Mouse (Mus musculus) myocyte (in vitro differentiated cells): ENCODE measurements at regions not wholly inside any gene's neighbourhood (a gene's known extent, or its start where the extent isn't known, plus 50 kb on each side); places are given as distances from the start of the nearest gene placed in this dataset.

Source experiments
- H3K27me3 ChIP-seq: one replicate; pipeline ENCODE4 v1.6.1; 2011; ENCODE audit not compliant: control insufficient read depth, insufficient read depth, insufficient read length
- H3K36me3 ChIP-seq: one replicate; pipeline ENCODE4 v1.6.1; 2011; ENCODE audit not compliant: control insufficient read depth, insufficient read depth
- H3K4me2 ChIP-seq: one replicate; pipeline ENCODE4 v1.6.1; 2011; ENCODE audit warnings: low read depth, control low read depth
- H3K4me3 ChIP-seq: one replicate; pipeline ENCODE4 v1.5.1; 2011; ENCODE audit warnings: mild to moderate bottlenecking, control low read depth, moderate library complexity
- H3K79me2 ChIP-seq: one replicate; pipeline ENCODE4 v1.6.1; 2011; ENCODE audit not compliant: control insufficient read depth, insufficient read depth
- H3ac ChIP-seq: one replicate; pipeline ENCODE4 v1.6.1; 2011; ENCODE audit not compliant: control insufficient read depth, insufficient read length
- CEBPB ChIP-seq: IDR thresholded peaks from 2 replicates; pipeline ENCODE4 v1.6.1; 2011; ENCODE audit warnings: mild to moderate bottlenecking, moderate library complexity; ENCODE audit not compliant: poor library complexity, insufficient read depth, severe bottlenecking
- E2F4 ChIP-seq: IDR thresholded peaks from one replicate; pipeline ENCODE4 v1.6.1; 2011; ENCODE audit warnings: mild to moderate bottlenecking, control low read depth, moderate library complexity; ENCODE audit not compliant: insufficient read depth
- MAX ChIP-seq: IDR thresholded peaks from one replicate; pipeline ENCODE4 v1.6.1; 2011; ENCODE audit warnings: low read depth, mild to moderate bottlenecking, control low read depth
- MYOD1 ChIP-seq, 3 experiments: IDR thresholded peaks; one replicate each; pipeline ENCODE4 v1.6.1; 2011; ENCODE audit warnings: control low read depth in 2 of 3, low read depth in 2 of 3, mild to moderate bottlenecking in 2 of 3, moderate library complexity in 1 of 3; ENCODE audit not compliant: insufficient read length in 2 of 3, control insufficient read depth in 1 of 3
- MYOG ChIP-seq, 3 experiments: IDR thresholded peaks; one replicate each; pipeline ENCODE4 v1.6.1; 2011; ENCODE audit warnings: control low read depth in 2 of 3, low read depth in 2 of 3, mild to moderate bottlenecking in 2 of 3; ENCODE audit not compliant: insufficient read length in 2 of 3, control insufficient read depth in 1 of 3, insufficient read depth in 1 of 3
- POLR2A ChIP-seq: IDR thresholded peaks from one replicate; pipeline ENCODE4 v1.6.1; 2011; ENCODE audit warnings: low read depth, mild to moderate bottlenecking, control low read depth, moderate library complexity; ENCODE audit not compliant: insufficient read length
- POLR2AphosphoS2 ChIP-seq: IDR thresholded peaks from one replicate; pipeline ENCODE4 v1.6.1; 2011; ENCODE audit warnings: low read depth, control low read depth; ENCODE audit not compliant: insufficient read length
- REST ChIP-seq: IDR thresholded peaks from one replicate; pipeline ENCODE4 v1.6.1; 2011; ENCODE audit warnings: mild to moderate bottlenecking, control low read depth, moderate library complexity; ENCODE audit not compliant: insufficient read depth, insufficient read length
- SRF ChIP-seq: IDR thresholded peaks from one replicate; pipeline ENCODE4 v1.6.1; 2011; ENCODE audit warnings: low read depth; ENCODE audit not compliant: control insufficient read depth, insufficient read length
- TCF12 ChIP-seq: IDR thresholded peaks from one replicate; pipeline ENCODE4 v1.6.1; 2011; ENCODE audit warnings: mild to moderate bottlenecking, control low read depth; ENCODE audit not compliant: poor library complexity, insufficient read depth, severe bottlenecking
- TCF3 ChIP-seq: IDR thresholded peaks from one replicate; pipeline ENCODE4 v1.6.1; 2011; ENCODE audit warnings: low read depth, control low read depth; ENCODE audit not compliant: insufficient read length
- USF1 ChIP-seq: IDR thresholded peaks from one replicate; pipeline ENCODE4 v1.6.1; 2011; ENCODE audit warnings: low read depth, mild to moderate bottlenecking, control low read depth, moderate library complexity

DNA sequence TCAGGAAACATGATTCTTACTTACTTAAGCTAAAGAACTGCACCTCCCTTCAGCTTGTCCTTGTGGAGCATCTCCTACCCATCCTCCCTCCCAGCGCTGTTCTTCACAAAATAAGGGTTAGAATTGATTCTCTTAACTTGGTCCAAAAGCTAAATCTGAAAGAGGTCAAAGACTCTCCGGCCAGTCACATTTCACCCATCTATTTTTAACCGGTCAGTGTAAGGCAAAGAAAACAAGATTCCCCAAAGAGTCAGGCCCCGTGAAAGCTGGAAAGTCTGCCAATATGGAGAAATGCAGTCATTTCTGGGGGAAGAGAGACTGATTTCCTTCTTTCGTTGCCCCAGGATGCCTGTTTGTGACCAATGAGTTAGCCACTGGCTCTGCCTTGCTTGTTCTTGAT is 114.0 kb downstream of the Zfp36l1 start:
- H3K4me2 ChIP-seq, result peak overlapping the region; percentile 5
- TF ChIP-seq MYOG (IDR thresholded peaks at IDR 0.05; ENCODE audit: control insufficient read depth in 1 of 3, insufficient read depth in 1 of 3, insufficient read length in 2 of 3, low read depth in 2 of 3) (no peak), E2F4 (no peak), TCF3 (no peak), POLR2AphosphoS2 (no peak), POLR2A (no peak), SRF (no peak), REST (no peak), TCF12 (no peak), MYOD1 (IDR thresholded peaks at IDR 0.05; ENCODE audit: control insufficient read depth in 1 of 3, insufficient read length in 2 of 3, low read depth in 2 of 3) (no peak), CEBPB (no peak), USF1 (no peak), MAX (no peak)
- H3K27me3 ChIP-seq, result no peaks in the 10 kb centered on the region
- no peaks in the 10 kb centered on the region for H3K79me2 ChIP-seq
- H3K4me3 ChIP-seq, result no peak overlapping the region
- no peak overlapping the region for H3ac ChIP-seq
- no peaks in the 10 kb centered on the region for H3K36me3 ChIP-seq

DNA sequence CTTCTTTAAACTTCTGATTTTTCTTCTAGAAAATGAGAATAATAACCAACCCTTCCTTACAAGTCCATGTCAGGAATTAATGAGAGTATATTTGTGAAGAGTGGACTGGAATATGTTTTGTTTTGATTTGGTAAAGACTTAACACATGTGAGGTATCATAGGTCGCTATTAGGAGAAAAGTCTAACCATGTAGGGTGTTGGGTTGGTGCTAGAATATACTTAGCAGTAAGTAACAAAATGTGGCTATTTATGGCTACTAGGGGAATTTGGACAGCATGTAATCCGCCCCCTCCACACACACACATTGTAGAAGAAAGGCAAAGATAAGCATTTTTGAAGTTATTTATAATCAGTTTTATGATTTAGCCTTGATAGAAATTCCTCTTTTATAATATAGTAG is 114.5 kb downstream of the Zfp36l1 start:
- Histone ChIP-seq H3K4me3 (no peak overlapping the region), H3ac (no peak overlapping the region), H3K79me2 (no peaks in the 10 kb centered on the region), H3K4me2 (peak overlapping the region; percentile 5), H3K27me3 (no peaks in the 10 kb centered on the region), H3K36me3 (no peaks in the 10 kb centered on the region)
- TF ChIP-seq SRF (no peak), TCF12 (no peak), E2F4 (no peak), CEBPB (no peak), MAX (no peak), TCF3 (no peak), POLR2AphosphoS2 (no peak), REST (no peak), MYOG (IDR thresholded peaks at IDR 0.05; ENCODE audit: control insufficient read depth in 1 of 3, insufficient read depth in 1 of 3, insufficient read length in 2 of 3, low read depth in 2 of 3) (no peak), USF1 (no peak), MYOD1 (IDR thresholded peaks at IDR 0.05; ENCODE audit: control insufficient read depth in 1 of 3, insufficient read length in 2 of 3, low read depth in 2 of 3) (no peak), POLR2A (no peak)

DNA sequence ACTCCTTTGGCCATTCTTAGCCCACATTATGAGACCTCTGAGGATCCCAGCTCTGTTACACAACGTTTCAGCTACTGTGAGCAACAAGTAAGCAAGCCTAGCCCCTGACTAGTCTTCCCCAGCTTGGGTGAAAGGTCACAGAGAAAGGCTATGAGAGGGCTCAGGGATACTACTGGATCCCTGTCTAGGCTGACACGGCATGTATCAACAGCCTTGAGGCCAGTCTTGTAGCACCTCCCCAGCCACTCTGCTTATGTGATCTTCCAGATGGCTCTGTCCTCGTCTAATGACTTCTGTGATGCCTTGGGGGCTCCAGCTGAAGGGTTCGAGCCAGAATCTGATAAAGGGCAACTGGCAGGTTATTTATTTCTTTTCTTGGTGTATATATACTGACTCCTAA is 115.6 kb downstream of the Zfp36l1 start:
- Histone ChIP-seq H3K4me3 (no peak overlapping the region), H3ac (no peak overlapping the region), H3K79me2 (no peaks in the 10 kb centered on the region), H3K4me2 (no peak overlapping the region), H3K36me3 (no peaks in the 10 kb centered on the region), H3K27me3 (no peaks in the 10 kb centered on the region)
- TF ChIP-seq E2F4 (no peak), CEBPB (no peak), POLR2A (no peak), TCF12 (no peak), SRF (no peak), MYOG (IDR thresholded peaks at IDR 0.05; ENCODE audit: control insufficient read depth in 1 of 3, insufficient read depth in 1 of 3, insufficient read length in 2 of 3, low read depth in 2 of 3) (no peak)

DNA sequence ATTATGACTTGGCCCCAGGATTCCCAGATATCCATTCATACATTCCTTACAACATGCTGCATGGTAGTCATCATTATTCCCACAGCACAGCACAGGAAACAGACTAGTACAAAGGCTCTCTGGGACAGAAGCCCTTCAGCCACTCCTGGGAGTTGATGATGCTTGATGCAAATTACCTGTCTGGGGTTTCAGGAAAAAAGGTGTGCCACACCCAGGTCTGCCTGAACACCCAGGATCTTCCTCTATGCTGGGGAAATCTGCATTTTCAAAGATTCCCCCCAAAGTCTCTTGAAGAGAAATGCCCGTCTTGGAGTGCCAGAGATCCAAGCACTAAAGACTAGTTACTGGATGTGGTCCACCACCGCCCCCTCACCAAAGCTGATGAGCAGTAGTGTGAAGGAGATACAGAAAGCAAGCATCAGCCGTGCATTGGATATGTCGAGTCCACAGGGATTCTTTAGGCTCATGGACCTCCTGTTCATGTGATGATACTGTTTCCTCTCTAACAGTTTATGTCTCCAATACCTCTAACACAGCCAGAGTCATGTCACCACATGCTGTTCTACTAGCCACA is 117.2 kb downstream of the Zfp36l1 start:
- no peaks in the 10 kb centered on the region for H3K27me3 ChIP-seq
- TF ChIP-seq POLR2AphosphoS2, result no peak

DNA sequence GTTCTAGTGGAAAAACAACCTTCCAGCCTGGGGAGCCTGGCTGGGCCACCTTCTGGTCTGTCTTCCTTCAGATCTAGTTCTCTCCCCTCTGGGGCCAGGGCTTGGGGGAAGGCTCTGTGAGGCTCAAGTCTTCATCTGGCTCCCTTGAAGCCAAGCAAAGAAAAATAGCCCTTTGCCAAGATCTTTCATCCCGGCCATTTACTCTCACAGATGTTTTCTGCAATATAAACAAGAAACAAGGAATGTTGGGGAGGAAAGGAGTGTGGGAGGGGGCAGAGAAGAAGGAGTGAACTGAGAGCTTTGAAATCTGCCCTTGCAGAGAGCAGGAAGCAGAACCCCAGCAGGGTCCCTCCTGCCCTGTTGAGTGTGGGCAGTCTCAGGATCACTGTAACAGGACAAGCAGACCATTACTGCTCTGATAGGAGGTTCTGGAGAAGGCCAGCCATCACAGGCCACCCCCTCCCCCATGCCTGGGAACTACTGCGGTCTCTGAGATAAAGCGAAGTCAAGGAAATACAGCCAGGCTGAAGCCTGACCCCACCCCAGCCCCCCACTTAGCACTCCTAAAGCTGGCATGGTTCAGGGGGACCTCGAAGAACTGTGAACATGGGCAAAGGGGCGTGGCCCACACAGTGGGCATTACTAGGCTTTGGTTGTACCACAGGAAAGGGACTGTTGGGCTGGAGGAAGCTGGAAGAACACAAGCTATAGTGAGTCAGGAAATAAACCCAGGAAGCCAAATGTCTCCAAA is 118.8 kb downstream of the Zfp36l1 start:
- no peaks in the 10 kb centered on the region for H3K36me3 ChIP-seq
- TF ChIP-seq MYOG (IDR thresholded peaks at IDR 0.05; ENCODE audit: control insufficient read depth in 1 of 3, insufficient read depth in 1 of 3, insufficient read length in 2 of 3, low read depth in 2 of 3) (no peak), MYOD1 (IDR thresholded peaks at IDR 0.05; ENCODE audit: control insufficient read depth in 1 of 3, insufficient read length in 2 of 3, low read depth in 2 of 3) (no peak), REST (no peak), MAX (no peak), POLR2AphosphoS2 (no peak), TCF12 (no peak), SRF (no peak), TCF3 (no peak), E2F4 (no peak), USF1 (no peak), CEBPB (no peak), POLR2A (no peak)
- H3K4me3 ChIP-seq, result no peak overlapping the region
- H3K27me3 ChIP-seq, result no peaks in the 10 kb centered on the region
- no peaks in the 10 kb centered on the region for H3K79me2 ChIP-seq
- no peak overlapping the region for H3ac ChIP-seq
- H3K4me2 ChIP-seq, result no peak overlapping the region

More for the DNA sequence above, 117.2 kb downstream of the Zfp36l1 start:
- no peak overlapping the region for H3K4me2 ChIP-seq
- no peaks in the 10 kb centered on the region for H3K79me2 ChIP-seq
- no peaks in the 10 kb centered on the region for H3K36me3 ChIP-seq
- H3K4me3 ChIP-seq, result no peak overlapping the region
- no peak overlapping the region for H3ac ChIP-seq
